Mouse (Mus musculus) kidney, embryonic 14.5 days (tissue): ENCODE data around the gene Focad. TPM values are rescaled to one million over a fixed set of nuclear protein-coding genes. Genes with fewer than 3 reads are reported as not detected.

Experiments used
- ATAC-seq: fragments of 200-750 bp; cut with Nextera tagmentation; 2 replicates; pipeline ENCODE4 v1.8.0; 2017; ENCODE audit warnings: moderate number of reproducible peaks, mild to moderate bottlenecking, moderate TSS enrichment, moderate library complexity; ENCODE audit not compliant: low FRiP score, low TSS enrichment
- H3K27ac ChIP-seq: fragments of 300-500 bp; sonication (generic); 2 replicates; pipeline ENCODE4 v1.5.1; 2014; ENCODE audit warnings: low read depth, mild to moderate bottlenecking, low read length, moderate library complexity, mixed read lengths
- H3K27me3 ChIP-seq: fragments of 300-500 bp; sonication (generic); 2 replicates; pipeline ENCODE4 v1.6.1; 2014; ENCODE audit warnings: mild to moderate bottlenecking, low read length; ENCODE audit not compliant: control insufficient read depth, insufficient read depth
- H3K36me3 ChIP-seq: fragments of 300-500 bp; sonication (generic); 2 replicates; pipeline ENCODE4 v1.6.1; 2014; ENCODE audit warnings: low read length, mixed read lengths; ENCODE audit not compliant: control insufficient read depth, insufficient read depth
- H3K4me1 ChIP-seq: fragments of 300-500 bp; sonication (generic); 2 replicates; pipeline ENCODE4 v1.6.1; 2014; ENCODE audit warnings: low read length, mixed read lengths; ENCODE audit not compliant: control insufficient read depth, insufficient read depth
- H3K4me2 ChIP-seq: fragments of 300-500 bp; sonication (generic); replicated peaks from 2 replicates; pipeline ENCODE4 v1.6.1; 2014; ENCODE audit warnings: low read depth, mild to moderate bottlenecking, low read length
- H3K4me3 ChIP-seq: fragments of 300-500 bp; sonication (generic); 2 replicates; pipeline ENCODE4 v1.5.1; 2014; ENCODE audit warnings: mild to moderate bottlenecking, low read length
- H3K9ac ChIP-seq: fragments of 300-500 bp; sonication (generic); 2 replicates; pipeline ENCODE4 v1.6.1; 2014; ENCODE audit warnings: low read depth, mild to moderate bottlenecking, low read length, moderate library complexity
- H3K9me3 ChIP-seq: fragments of 300-500 bp; sonication (generic); 2 replicates; pipeline ENCODE4 v1.6.1; 2016; ENCODE audit warnings: low read length; ENCODE audit not compliant: control insufficient read depth
- WGBS: fragments of 180-500 bp; shearing (Covaris S2); extraction: QIAGEN DNeasy Blood & Tissue Kit; methylation state at CpG from one replicate; pipeline ENCODE4 v1.1.7; 2014; 5-methylcytosine and 5-hydroxymethylcytosine counted together
- polyA plus RNA-seq: library from polyadenylated mRNA; unstranded; fragments of >200 nt; fragmentation: Nextera tagmentation; extraction: Ambion mirVana; gene quantifications from 2 replicates; pipeline ENCODE4 v1.2.1, GENCODE M21; 2014

The Focad gene
- 10.1 and 19.5 TPM in 2 replicates for polyA plus RNA-seq

DNA sequence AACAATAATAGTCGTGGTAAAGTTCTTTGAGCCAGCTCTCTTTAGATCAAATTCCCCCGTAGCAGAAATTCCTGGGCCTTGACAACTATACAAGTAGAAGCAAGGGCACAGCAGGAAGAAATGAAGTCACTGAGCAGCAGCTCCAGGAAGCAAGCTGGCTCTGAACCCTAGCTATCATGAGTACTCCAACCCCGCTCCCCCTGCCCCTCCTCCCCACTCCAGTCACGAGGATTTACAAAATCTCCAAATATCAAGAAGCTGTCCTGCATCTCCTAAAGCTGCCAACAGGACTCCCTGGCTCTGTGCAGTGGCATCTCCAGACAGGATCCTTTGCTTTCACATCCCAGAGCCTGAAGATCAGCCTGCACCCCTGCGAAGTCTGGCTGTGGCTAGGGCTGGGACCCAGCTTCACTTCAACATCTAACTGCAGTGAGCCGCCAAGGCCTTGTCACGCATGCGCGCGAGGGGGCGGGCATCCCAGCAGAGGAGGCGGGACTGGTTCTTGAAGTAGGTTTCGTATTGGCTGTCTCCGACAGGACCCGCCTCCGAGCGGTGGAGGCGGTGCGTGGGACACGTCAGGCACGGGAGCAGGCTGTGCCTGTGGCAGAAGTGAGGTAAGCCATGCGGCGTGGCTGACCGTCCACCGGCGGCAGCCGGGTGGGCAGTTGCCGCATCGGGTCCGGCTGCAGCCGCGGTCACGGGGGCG, at the start of gene Focad:
TSS of gene Focad (plus strand) at position 568 of the 706 bp plus-strand sequence.
- no peaks in the 10 kb centered on the region for H3K9me3 ChIP-seq
- no peak within 1 kb of the TSS for H3K27ac ChIP-seq
- H3K9ac ChIP-seq: peak within 1 kb of the TSS; percentile 61
- no peaks in the 10 kb centered on the region for H3K4me1 ChIP-seq
- no peaks in the 10 kb centered on the region for H3K27me3 ChIP-seq
- peak within 1 kb of the TSS; percentile 84 for H3K4me3 ChIP-seq
- WGBS: 1% methylated on average over 34 of the region's 34 CpGs
- no peaks in the 10 kb centered on the region for H3K36me3 ChIP-seq
- peak within 1 kb of the TSS; percentile 96 for H3K4me2 ChIP-seq
- peak; percentile 100 for ATAC-seq

DNA sequence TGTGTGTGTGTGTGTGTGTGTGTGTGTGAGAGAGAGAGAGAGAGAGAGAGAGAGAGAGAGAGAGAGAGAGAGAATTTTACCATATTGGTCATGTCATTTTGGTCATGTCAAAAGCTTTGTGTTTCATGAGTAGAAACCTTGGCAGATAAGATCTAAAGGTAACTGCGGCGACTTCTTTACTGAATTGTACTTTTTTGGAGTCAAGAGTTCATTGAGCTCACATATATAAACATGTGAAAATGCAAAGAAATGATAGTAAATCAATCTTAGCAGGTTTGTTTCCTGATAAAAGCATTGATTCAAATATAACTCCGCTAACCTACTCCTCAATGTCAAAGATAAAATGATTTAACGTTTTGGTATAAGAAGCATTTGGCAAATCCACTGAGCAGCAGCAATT, 49.3 kb upstream of the Focad start:
- no peak overlapping the region for H3K9ac ChIP-seq
- H3K4me3 ChIP-seq: no peak overlapping the region
- no peak for ATAC-seq
- H3K9me3 ChIP-seq: no peaks in the 10 kb centered on the region
- H3K36me3 ChIP-seq: no peaks in the 10 kb centered on the region
- no peak overlapping the region for H3K27ac ChIP-seq
- no peaks in the 10 kb centered on the region for H3K27me3 ChIP-seq
- 66% methylated on average over 4 of the region's 4 CpGs for WGBS
- 0 out of 2 replicates have a peak, but pooled peaks cover 3% of the 10 kb centered on the region for H3K4me1 ChIP-seq
- H3K4me2 ChIP-seq: no peak overlapping the region

DNA sequence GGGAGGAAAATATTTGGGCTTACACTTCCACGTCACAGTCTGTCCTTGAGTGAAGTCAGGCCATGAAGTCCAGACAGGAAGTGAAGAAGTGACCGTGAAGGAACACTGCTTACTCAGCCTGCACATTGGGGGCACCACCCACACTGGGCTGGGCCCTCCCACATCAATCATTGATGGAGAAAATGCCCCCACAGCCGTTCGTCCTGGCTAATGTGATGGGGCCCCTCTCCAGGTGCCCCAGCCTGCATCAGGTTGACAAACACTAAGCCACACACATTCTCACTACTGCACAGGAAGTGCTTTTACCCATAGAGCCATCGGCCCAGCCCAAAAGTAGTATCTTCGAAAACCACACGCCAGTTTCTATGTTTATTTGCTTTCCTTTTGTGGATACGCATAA, 48.1 kb upstream of the Focad start:
- Histone ChIP-seq H3K4me3 (no peak overlapping the region), H3K36me3 (no peaks in the 10 kb centered on the region), H3K9ac (no peak overlapping the region), H3K4me2 (no peak overlapping the region), H3K27me3 (no peaks in the 10 kb centered on the region), H3K27ac (no peak overlapping the region), H3K9me3 (no peaks in the 10 kb centered on the region), H3K4me1 (0 out of 2 replicates have a peak, but pooled peaks cover 3% of the 10 kb centered on the region)
- 57% methylated on average over 8 of the region's 8 CpGs for WGBS
- no peak for ATAC-seq

DNA sequence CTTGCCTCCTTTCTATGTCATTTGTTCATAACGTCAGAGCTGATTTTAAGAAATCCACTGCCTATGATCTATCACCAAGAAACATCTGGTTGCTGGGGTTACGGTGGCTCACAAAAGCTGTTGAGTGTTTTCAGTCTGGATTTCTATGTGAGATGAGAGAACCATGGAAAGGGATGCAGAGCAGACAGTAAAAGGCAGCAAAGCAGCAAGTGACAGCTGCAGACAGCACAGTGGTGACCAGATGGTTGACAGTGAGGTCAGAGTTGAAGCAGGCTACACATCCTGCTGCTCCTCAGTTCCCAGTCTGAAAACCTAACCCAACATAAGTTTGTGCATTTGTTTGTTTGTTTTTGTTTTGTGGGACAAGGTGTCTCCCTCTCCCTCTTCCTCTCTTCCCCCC, 19.0 kb upstream of the Focad start:
- H3K9ac ChIP-seq: no peak overlapping the region
- ATAC-seq: no peak
- no peaks in the 10 kb centered on the region for H3K27me3 ChIP-seq
- H3K36me3 ChIP-seq: no peaks in the 10 kb centered on the region
- no peaks in the 10 kb centered on the region; the same call in 1 of the 2 replicates for H3K9me3 ChIP-seq
- no peaks in the 10 kb centered on the region for H3K4me1 ChIP-seq
- 75% methylated on average over 2 of the region's 2 CpGs for WGBS
- H3K4me3 ChIP-seq: no peak overlapping the region
- H3K27ac ChIP-seq: no peak overlapping the region
- no peak overlapping the region for H3K4me2 ChIP-seq

DNA sequence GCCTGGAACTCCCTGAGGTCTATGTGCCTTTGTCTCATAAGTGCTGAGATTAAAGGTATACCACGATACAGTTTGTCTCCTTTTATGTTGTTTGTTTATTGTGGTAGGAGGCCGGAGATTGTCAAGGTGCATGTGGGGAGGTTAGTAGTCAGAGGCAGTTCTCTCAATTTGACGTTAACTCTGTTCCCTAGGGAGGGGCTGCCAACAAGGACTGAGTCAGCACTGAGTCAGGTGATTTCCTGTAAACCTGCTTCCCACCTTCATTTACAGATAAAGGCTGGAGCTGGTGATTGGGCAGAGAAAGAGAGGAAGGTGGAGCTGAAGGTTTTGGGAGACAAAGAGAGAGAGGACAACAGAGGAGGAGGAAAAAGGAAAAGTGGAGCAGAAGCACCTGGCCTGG, 15.4 kb upstream of the Focad start:
- Histone ChIP-seq H3K9me3 (no peaks in the 10 kb centered on the region), H3K9ac (no peak overlapping the region), H3K36me3 (no peaks in the 10 kb centered on the region), H3K4me1 (no peaks in the 10 kb centered on the region), H3K4me2 (no peak overlapping the region), H3K27ac (no peak overlapping the region), H3K4me3 (no peak overlapping the region), H3K27me3 (no peaks in the 10 kb centered on the region)
- ATAC-seq: no peak
- WGBS: 64% methylated on average over 3 of the region's 3 CpGs

DNA sequence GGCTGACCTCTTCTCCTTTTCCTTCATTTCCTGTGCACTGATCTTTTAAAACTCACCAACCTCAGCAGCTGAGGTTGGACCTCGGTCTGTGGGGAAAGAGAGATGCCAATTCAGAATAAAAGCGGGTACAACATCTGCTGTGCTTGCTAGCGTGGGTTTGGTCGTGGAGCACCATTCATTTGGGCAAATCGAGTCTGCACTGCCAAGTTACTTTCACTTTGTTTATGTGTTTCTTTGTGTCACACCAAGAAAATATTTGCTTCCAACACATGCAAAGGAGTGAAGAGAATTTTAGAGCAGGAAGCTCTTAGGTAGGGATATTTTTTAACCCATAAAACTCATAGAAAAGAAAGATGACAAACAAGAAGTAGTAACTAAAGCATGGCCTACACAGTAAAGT, 13.0 kb upstream of the Focad start:
- H3K4me1 ChIP-seq: no peaks in the 10 kb centered on the region
- no peak for ATAC-seq
- no peak overlapping the region for H3K9ac ChIP-seq
- no peaks in the 10 kb centered on the region for H3K36me3 ChIP-seq
- no peaks in the 10 kb centered on the region for H3K27me3 ChIP-seq
- H3K27ac ChIP-seq: no peak overlapping the region
- no peak overlapping the region for H3K4me2 ChIP-seq
- H3K9me3 ChIP-seq: no peaks in the 10 kb centered on the region
- no peak overlapping the region for H3K4me3 ChIP-seq
- WGBS: 73% methylated on average over 5 of the region's 5 CpGs

DNA sequence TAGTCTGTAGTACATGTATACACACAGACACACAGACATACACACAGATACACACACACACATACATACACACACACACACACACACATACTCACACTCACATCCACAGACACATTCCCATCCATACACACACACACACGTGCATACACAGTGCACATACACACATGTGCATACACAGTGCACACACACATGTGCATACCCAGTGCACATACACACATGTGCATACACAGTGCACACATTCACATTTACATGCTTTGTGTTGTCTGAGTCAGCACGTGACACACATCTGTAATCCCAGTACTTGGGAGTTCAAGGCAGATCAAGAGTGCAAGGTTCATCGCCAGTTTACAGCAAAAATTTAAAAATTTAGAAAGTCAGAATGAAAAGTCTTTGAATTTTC, 12.5 kb upstream of the Focad start:
- no peak overlapping the region for H3K27ac ChIP-seq
- ATAC-seq: no peak
- H3K4me2 ChIP-seq: no peak overlapping the region
- no peaks in the 10 kb centered on the region for H3K4me1 ChIP-seq
- WGBS: 93% methylated on average over 3 of the region's 3 CpGs
- no peak overlapping the region for H3K4me3 ChIP-seq
- H3K9ac ChIP-seq: no peak overlapping the region
- no peaks in the 10 kb centered on the region for H3K36me3 ChIP-seq
- no peaks in the 10 kb centered on the region for H3K9me3 ChIP-seq
- H3K27me3 ChIP-seq: no peaks in the 10 kb centered on the region

DNA sequence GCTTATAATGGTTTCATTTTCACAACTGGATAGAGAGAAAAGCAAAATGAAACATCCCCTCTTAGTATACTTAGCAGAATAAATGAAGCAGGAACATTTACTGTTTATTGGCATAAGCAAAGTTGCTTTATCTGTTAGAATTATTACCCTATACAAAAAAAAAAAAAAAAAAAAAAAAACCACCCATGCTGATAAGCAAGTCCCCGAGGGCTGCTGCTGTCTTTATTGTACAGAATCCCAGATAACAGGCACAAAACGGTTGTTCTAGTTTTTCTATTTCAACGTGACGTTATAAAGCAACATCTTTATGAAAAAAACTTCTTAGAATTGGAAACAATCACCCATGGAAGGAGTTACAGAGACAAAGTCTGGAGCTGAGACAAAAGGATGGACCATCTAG, 12.0 kb upstream of the Focad start:
- H3K4me3 ChIP-seq: no peak overlapping the region

DNA sequence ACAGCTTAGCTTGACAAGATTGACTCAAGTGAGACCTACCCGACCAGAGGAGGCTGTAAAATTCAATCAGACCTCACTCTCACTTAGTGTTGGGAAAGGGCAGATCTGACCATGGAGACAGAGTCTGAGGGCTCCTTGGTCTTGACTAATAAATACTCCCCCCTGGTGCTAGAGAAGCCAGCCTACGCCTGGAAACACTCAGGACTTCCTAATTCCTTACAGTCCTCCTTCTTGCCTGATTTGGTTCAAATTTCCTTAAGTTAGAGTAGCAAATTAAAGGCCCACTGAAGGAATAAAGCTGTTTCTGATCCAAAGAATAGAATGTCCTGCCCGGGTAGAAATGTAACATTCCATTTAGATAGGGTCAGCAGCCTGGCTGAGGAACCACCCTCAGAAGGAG, 10.6 kb upstream of the Focad start:
- Histone ChIP-seq H3K4me1 (no peaks in the 10 kb centered on the region), H3K9me3 (no peaks in the 10 kb centered on the region), H3K27me3 (no peaks in the 10 kb centered on the region), H3K36me3 (no peaks in the 10 kb centered on the region), H3K4me3 (no peak overlapping the region), H3K27ac (no peak overlapping the region), H3K9ac (no peak overlapping the region), H3K4me2 (no peak overlapping the region)
- ATAC-seq: no peak
- WGBS: 41% methylated on average over 3 of the region's 3 CpGs

More for the DNA sequence above, 12.0 kb upstream of the Focad start:
- Histone ChIP-seq H3K27ac (no peak overlapping the region), H3K4me2 (no peak overlapping the region), H3K4me1 (no peaks in the 10 kb centered on the region), H3K9ac (no peak overlapping the region), H3K27me3 (no peaks in the 10 kb centered on the region), H3K36me3 (no peaks in the 10 kb centered on the region), H3K9me3 (no peaks in the 10 kb centered on the region)
- ATAC-seq: no peak
- 84% methylated on average over 4 of the region's 4 CpGs for WGBS
